Mouse (Mus musculus) adrenal gland, postnatal 10 days (tissue): ENCODE data around the gene Ankrd26. TPM values are rescaled to one million over a fixed set of nuclear protein-coding genes. Genes with fewer than 3 reads are reported as not detected.

Experiments used
- DNase-seq: peaks from one replicate; pipeline ENCODE4 v3.0.0; 2021; ENCODE audit warnings: mixed read lengths
- total RNA-seq, 2 experiments: library from RNA; stranded (reverse); gene quantifications; 2 replicates each; pipeline ENCODE4 v1.2.3; 2021

Ankrd26 gene
- total RNA-seq, 2 experiments from 2014 or later, result 3.3 to 5.1 TPM

- peak; percentile 89 for DNase-seq
Observed at GRCm38 (mm10) chr6:118478957-118479708, 82.9 kb downstream of the Ankrd26 start, which contains the start of gene Zfp9. Gene Zfp9 (minus strand): TSS chr6:118479320.

GRCm38 (mm10) chr6:118477875-118478785 lies 83.9 kb downstream of the Ankrd26 start:
- no peak for DNase-seq

GRCm38 (mm10) chr6:118462069-118462705 lies 99.8 kb downstream of the Ankrd26 start:
- no peak for DNase-seq

DNA sequence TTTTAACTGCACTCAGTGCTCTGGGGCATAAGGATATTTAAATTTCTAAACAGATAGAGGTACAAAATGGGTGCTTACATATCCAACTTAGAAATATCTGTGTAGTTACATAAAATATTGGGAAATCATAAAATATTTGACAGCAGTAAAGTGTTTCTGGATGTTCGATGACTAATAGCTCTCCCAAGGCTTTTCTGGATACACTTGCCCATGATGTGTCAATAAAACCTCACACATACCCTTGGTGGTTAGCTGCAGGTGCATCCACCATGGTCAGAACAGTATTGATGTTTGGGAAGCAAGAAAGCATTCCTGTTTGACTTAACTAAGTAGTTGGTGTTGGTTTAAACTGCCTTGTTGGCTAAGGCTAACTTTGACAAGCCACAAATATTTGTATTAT lies 104.3 kb downstream of the Ankrd26 start:
- no peak for DNase-seq

DNA sequence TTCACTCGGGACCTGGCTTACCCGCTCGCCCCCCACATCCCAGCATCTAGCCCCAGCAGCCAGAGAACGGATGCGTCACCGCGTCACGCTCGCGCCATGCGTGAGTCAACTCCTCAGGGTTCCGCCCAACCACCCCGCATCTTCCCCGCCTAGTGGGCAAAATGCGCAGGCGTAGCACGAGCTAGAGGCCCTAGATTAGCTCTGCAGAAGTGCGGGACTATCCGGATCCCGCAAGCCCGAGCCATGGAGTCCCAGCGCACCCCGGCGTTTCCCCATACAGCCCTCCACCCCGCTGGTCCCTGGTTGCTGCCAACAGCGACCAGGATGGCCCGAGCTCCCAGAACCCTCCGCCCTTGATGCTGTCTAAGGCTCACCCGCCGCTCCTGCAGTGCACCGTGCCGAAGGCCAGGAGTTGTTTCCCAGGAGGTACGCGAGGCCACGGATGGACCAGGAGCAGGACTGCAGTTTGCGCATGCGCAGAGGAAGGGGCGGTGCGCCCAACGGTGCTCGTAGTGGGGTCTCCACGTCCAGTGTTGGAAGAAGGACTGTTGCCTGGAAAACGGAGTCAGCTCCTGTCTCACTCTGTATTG lies 106.9 kb downstream of the Ankrd26 start, which contains the start of gene Zfp248:
Gene Zfp248, minus strand, starts transcription at position 487 of the 590 bp plus-strand sequence.
- DNase-seq, result peak; percentile 91

DNA sequence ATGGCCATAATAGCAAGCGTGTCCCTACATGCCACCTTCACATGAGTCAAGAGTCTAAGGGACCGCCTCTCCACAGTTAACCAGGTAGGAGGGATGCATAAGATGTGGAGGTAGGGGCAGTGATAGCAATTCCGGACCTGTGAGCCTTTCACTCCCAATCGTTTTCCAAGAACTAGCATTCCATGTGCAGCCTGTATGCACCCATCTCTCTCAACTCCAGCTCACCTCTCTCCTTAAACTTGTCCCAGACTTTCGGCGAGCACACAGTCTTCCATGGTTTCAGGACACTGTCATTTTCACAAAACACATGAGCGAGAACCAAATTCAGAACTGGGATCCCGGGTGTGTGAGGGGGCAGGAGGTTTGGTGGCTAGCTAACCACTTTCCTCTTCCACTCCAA lies 107.6 kb downstream of the Ankrd26 start:
- peak; percentile 20 for DNase-seq

Other genes starting within 250 kb of the Ankrd26 start
- gene Bms1, start 142.8 kb downstream of the Ankrd26 start, total RNA-seq, result 10 to 100 TPM; 29.4 to 31.9 TPM
- 1 to 10 TPM; 3.2 to 4.2 TPM for gene Zfp248, start 106.7 kb downstream of the Ankrd26 start, total RNA-seq
- gene Zfp9, start 82.9 kb downstream of the Ankrd26 start, total RNA-seq, result 1 to 10 TPM; 6.1 to 7.9 TPM